Mouse (Mus musculus) G1E (cell line): ENCODE data around the gene Zmat3.

Source experiments
- CTCF ChIP-seq: IDR thresholded peaks from 2 replicates; pipeline ENCODE4 v1.5.1; 2012; ENCODE audit warnings: low read depth, low read length, inconsistent platforms, mixed read lengths
- GATA1 ChIP-seq: IDR thresholded peaks from 2 replicates; pipeline ENCODE4 v1.6.1; 2012; ENCODE audit warnings: borderline replicate concordance, low read length, inconsistent platforms, mixed read lengths
- POLR2AphosphoS5 ChIP-seq: IDR thresholded peaks from 2 replicates; pipeline ENCODE4 v1.6.1; 2012; ENCODE audit warnings: low read depth, low read length, inconsistent platforms; ENCODE audit not compliant: insufficient replicate concordance
- TAL1 ChIP-seq: conservative IDR thresholded peaks from 2 replicates; pipeline ENCODE4 v1.6.1; 2012; ENCODE audit warnings: low read depth, low read length, inconsistent platforms, mixed read lengths

DNA sequence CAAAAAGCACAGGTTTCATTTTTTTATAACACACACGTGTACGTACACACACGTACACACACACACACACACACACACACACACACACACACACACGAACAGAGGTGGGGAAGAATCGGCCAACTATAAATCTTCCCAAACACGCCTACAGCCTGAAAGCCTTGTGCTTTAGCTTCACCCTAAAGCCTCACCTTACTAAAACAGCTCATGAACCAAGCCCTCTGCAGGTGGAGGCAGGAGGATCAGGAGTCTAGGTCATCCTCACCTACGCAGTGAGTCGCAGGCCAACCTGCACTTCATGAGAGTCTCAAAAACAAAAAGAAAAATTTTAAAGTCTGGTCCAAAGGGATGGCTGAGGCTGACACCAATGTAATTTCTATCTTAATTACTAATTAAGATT is 6.7 kb upstream of the Zmat3 start:
- TF ChIP-seq CTCF (no peak), POLR2AphosphoS5 (no peak), GATA1 (no peak), TAL1 (no peak)
